Mouse (Mus musculus) WW6 (cell line): ENCODE results near the gene Gas2l1.
"Not testable (repeated sequence)": the region's sequence is repeated elsewhere in the genome, so short reads cannot be mapped to it uniquely, and the experiment has no call there.

Source experiments
- DNase-seq: peaks from one replicate; pipeline ENCODE4 v3.0.0-alpha.2; 2013; ENCODE audit warnings: low read depth, low spot score

The Gas2l1 gene

DNA sequence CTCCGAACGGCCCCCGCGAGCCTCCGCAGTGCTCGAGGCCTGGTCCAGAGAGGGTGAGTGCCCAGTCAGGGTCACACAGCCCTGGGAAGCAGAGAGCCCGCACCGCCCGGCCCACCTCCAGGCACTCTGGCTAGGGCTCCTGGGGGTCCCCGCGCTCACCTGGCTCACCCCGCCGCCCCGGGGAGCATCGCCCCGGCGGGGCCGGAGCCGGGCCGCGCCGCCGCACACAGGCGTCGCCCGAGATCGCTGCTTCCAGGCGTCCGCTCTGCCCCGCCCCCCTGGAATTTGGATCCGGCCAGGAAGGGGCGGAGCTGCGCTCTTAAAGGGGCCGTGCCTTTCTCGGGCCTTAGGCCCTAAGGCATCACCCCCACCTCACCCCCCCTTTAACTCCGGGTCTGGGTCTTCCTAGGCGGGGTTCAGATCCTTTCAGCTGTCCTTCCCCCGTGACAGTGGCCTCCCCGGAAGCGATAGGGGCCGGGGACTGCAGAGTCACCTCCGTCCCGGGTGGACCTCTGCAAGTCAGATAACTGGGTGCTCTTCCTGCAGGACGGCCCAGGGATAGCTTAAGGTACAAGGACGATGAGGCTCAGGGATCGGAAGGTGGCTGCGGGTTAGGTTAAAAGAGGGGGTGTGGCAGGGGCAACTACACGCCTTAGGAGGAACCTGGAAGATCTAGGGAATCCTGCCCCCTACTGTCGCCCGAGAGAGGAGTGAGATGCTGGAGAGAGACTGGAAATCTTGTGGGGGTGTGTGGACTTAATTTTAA lies at the start of gene Gas2l1:
TSS of gene Gas2l1 (minus strand) at position 272 of the 766 bp plus-strand sequence.
- DNase-seq, result peak; percentile 92

DNA sequence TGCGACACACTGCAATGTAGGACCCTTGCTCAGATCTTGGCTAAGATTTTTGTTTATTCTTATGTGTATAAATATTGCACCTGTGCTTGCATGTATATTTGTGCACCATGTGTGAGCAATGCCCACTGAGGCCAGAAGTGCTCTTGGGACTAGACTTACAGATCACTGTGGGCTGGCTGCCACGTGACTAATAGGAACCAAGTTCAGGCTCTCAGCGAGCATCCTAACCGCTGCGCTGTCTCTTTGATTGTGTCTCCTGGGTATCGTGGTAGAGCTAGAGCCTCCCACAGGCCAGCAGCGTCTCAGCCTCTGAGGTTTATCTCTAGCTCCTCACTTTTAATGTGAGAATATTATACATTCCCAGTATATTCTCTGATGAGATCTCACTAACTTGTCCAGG lies 48.5 kb upstream of the Gas2l1 start:
- no peak for DNase-seq

DNA sequence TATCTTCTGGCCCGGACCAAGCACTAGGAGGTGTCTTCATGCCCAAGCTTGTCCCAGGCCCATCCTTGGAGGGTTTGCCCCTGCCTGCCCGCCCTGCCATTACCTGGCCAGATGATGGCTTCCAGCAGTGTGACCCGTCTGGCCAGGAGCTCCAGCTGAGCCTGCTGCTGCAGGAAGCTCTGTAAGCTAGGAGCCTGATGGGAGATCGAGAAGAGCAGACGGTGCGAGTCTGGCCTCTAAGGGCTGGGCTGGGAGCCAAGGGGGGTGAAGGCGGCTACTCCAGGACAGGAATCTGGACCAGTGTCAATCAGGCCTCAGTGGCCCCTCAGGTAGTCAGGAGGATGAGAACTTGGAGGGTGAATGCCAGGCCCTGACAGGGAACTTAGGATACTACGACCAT lies 44.3 kb upstream of the Gas2l1 start:
- no peak for DNase-seq

DNA sequence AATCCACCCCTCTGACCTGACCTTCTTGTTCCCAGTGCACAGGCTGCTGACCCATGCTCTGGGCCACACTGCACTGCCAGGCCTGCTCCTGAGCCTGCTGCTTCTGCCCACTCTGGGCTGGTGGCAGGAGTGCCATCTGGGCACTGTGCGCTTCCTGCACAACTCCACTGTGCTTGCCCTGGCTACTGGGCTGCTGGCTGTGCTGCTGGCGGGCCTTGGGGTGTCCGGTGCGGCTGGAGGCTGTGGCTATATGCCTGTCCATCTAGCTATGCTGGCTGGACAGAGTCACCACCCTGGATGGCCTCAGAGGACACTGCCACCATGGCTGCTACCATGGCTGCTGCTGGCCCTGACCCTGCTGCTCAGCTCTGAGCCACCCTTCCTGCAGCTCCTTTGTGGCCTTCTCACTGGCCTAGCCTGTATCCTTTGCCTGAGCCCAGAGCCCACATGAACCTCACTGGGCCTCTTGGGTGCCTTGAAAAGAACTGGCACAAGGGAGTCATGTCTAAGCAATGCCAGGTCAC lies 38.9 kb upstream of the Gas2l1 start:
- DNase-seq, result no peak

DNA sequence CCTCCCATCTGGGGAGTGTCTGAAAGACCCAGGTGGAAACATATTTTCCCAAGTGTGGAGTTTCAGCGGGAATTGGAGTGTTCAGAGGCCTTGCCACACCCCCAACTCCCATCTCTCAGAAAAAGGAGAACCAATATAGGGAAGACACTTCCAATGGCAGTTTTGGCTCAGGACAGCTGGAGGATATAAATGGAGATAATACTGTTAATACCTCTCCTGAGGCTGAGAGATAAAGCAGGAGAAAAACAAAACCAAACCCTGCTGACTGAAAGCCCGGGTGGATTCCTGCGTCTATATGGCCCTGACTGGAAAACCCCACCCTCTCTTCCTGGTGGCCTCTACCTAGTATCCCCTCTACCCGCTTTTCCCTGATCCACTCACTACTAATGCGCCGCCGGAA lies 37.3 kb upstream of the Gas2l1 start:
- DNase-seq, result no peak

DNA sequence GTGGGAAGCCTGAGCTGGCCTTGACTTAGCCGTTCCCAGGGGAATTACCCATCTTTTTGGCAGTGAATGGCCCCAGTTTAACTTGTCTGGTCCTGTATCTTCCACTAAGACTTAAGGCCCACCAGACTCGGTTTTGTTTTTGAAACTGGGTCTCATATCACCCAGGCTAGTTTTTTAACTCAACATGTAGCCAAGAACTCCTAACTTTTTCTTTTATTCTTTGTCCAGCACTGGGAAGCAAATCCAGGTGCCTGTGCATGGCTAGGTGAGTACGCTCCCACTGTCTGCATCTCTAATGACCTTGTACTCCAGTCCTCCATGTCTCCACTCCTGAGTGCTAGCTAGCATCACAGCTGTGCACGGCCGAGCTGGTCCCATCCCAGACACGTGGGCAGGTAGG lies 36.5 kb upstream of the Gas2l1 start:
- no peak for DNase-seq

DNA sequence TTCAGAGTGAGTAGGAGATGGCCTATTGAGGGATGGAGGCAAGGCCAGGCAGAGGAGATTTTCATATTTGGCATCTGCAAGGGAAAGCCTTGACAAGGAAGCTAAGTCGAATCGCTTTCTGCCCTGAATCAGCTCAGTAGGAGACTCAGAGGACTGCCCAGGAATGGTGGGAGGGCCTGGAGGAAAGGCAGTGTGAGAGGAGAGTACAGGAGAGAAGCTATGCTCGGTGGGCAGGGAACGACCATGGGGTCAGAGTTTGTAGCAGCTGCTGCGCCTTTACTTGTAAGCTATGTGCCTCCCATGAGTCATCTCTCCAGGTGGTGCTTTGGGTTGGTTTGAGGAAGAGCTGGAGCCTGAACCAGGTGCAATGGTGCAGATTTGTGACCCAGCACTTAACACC lies 35.7 kb upstream of the Gas2l1 start:
- DNase-seq, result no peak

DNA sequence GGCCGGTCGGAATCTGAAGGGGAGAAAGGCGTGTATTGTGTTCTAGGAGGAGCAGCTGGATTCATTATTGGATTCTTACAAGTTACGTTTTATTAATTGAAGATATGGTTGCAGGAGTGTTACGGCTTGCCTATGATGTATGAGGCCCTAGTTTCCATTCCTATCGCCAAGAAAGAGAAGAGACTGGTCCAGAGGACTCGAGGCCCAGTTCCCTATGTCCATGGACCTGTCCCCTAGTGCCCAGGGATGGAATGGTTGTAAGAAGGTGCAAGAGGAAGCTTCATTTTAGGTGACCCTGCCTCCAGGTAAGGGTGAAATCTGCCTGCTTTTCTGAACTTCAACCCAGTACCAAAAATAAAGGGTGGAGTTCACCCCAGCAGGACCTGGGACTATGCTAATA lies 35.2 kb upstream of the Gas2l1 start:
- DNase-seq, result no peak

DNA sequence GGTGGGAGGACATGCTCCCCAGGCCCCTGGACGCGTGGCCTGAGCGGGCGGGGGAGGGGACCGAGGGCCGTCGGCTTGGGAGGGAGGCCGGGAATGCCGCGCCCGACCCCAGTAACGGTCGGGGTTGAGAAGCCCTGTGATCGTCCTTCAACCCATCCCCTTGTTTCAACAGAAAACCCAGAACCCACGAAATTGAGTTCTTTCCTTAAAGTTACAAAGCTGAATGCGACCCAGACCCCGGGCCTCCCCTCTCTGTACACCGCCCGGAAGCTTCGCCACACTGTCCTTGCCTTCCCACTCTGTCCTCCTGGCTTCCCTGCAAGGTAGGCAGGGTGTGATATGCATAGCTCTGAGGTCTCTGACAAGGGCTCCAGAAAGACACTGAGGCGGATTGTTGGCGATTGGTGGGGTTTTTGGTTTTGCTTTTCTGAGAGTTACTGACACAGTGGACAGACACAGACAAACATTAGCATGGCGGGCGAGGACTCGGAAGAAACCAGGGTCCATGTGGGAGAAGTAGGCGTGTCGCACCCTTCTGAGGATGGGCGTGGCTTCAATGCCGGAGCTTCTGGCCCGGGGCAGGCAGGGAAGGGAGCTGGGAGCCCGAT lies 34.6 kb upstream of the Gas2l1 start:
- peak; percentile 71 for DNase-seq

DNA sequence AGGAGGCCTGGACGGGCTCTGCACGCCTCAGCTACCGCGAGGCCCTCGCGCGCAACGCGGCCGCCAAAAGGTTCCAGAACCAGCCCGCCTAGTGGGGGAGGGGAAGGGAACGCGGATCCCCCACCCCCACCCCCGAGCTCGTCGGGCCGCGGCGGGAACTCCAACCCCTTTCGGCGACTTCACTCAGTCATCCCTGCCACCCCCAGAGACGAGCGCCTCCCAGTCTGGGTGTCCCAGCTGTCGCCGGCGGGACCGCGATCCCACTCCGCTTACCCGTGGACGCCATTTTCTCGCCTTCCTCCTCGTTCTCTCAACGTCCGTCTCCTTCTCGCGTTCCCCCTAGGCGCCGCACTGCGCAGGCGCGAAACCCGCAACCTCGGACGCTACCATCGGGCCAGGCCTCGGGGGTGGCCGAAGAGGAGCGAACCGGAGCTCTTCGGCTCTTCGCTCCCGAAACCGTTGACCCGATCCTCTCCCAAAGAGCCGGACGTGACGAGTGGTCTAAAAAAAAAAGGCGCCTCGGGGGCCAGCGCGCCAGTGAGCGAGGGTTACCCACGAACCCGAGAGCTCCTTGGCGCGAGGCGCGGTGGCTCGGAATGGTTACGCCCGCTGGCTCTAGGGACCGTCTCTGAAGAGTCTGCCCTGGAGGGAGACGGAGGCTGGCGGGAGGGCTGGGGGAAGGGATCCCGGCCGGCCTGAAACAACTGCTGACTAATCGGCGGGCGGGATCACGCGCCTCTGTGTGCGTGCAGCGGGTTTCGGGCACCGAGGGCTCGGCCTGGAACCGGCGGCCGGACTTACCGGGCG lies 33.8 kb upstream of the Gas2l1 start, which contains the start of the genes Rhbdd3 and Ewsr1:
TSS of gene Rhbdd3 (plus strand) at position 191 of the 807 bp plus-strand sequence.
TSS of gene Ewsr1 (minus strand) at position 531 of the 807 bp plus-strand sequence.
- peak; percentile 96 for DNase-seq

DNA sequence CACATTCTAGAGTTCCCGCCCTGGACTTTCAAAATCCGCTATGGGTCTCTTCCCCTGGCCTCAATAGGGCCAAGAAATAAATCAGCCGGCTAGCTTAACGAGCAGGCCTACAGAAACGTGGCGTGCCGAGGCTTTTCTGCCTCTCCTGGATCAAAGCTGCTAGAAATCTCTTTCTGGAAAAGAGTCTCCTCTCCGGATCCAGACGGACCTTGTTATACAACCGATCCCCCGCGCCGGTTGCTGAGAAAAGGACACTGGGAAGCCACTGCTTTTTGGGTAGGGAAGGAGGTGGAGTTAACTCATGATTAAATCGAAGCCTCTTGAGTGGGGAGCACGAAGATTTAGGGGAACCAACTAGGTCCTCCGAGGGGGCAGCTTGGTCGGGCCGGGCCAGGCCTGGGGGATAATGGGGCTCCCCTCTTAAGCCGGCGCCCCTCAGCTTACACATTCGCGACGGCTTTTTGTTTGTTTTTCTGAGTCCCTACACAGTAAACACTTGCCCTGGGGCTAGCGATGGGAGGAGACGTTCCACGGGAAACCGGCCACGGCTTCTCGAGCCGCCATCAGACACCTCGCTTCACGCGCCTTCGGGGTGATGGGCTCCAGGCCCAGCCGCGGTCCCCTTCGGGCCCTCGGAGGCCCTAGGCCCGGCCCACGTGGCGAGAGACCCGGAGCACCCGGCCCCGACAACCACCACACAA lies 33.1 kb upstream of the Gas2l1 start:
- DNase-seq, result no peak

DNA sequence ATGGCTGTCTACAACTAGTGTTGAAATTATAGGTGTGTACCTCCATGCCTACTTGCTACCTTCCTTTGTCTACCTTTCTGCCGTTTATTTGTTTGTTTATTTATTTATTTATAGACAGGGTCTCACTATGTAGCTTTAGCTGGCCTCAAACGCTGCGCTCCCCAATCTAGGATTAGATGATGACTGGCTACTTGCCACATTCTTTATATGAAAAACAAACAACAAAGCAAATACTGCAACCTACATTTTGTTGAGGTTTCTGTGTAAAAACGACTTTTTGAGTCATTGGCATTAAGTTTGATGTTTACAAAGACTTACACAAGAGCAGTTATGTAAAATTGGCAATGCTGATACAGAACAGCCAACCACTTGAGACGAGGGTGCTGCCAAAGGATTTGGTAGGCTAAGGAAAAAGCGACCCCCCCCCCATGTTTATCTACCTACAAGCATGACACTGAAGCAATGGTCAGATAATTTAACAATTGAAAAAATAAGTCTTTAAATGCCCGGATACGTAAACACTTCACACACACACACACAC lies 31.4 kb upstream of the Gas2l1 start:
- DNase-seq, result no peak

DNA sequence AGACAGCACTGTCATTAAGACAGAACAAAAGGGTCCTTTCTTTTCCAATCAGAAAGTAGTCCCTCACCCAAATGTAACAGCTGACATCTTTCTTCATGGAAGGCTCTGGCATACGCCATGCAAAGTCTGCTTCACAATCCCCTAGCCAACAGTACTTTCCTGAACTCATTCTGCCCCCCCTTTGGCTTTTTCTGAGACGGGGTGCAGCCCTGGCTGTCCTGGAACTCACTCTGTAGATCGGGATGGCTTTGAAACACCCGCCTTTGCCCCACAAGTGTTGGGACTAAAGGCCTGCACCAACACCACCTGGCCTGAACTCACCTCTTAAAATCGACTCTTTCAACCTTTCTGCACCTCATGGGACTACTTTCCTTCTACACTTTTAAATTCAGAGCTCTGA lies 30.8 kb upstream of the Gas2l1 start:
- DNase-seq, result no peak

DNA sequence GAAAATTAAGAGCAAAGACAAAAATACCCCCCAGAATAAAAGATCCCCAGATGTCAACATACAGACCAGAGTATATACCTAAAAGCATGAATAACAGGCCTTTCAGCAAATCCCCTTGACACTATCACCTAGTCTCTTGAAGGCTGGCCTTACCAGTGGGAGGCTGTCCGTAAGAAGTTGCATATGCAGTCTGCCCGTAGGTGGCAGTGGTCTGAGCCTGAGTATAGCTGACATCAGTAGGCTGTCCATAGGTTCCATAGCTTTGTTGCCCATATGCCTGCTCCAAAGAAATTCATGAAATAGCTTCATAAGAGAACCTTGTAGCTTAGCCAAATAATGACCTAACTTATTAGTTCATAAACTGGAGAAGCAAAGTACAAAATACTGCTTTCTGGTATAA lies 26.6 kb upstream of the Gas2l1 start:
- no peak for DNase-seq

DNA sequence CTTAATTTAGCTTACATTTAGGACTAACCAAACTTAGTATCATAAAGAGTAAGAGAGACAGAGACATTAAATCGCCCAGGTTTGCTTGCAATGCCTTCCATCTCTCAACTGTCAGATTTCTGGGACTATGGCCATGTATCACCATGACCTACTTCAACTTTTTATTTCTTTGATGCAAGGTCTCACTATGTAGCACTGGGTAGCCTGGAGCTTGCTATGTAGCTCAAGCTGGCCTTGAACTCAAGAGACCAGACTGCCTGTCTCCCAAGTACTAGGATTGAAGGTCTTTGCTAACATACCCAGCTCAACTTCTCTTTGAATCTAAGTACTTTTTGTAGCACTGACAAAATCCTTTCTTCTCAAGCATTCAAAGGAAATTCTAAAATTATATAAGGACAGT lies 24.0 kb upstream of the Gas2l1 start:
- no peak for DNase-seq

DNA sequence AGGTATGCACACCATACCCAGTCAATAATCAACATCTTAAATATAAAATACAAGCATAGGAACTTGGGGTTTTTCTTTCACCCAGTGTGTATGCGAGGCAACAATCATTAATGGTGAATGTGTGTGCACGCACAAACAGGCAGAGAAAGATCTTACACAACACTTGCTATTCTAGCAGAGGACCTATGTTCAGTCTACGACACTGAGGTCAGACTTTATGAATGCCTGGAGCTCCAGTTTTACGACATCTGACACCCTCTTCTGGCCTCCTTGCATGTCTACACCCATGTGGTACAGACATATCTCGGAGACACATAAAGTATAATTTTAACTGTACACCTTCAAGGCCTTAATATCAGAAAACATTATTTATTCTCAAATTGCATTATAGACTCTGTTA lies 11.7 kb upstream of the Gas2l1 start:
- DNase-seq, result not testable (repeated sequence)

DNA sequence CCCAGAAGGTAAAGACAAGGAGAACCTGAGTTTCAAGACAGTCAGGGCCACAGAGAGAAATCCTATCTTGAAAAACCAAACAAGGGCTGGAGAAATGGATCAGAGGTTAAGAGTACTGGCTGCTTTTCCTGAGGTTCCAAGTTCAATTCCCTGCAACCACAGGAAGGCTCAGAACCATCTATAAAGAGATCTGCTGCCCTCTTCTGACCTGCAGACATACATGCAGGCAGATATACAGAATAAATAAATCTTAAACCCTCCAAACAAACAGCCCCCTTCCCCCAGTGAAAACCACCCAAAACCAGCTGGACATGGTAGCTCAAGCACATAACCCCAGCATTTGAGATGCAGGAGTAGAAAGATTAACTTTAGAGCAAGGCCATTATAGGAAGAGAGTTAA lies 10.6 kb upstream of the Gas2l1 start:
- no peak for DNase-seq

DNA sequence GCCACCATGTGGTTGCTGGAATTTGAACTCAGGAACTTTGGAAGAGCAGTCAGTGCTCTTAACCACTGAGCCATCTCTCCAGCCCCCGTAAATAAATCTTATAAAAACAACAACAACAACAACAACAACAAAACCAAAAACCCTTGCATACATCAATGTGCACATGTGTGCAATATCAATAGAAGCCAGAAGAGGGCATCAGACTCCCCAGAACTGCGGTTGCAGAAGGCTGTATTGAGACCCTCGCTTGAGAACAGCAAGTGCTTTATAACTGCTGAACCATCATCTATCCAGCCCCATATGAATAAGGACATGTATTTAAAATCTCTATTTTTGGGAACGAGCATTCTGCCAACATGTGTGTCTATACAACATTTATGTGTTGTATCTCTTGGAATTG lies 9.8 kb upstream of the Gas2l1 start:
- no peak for DNase-seq

DNA sequence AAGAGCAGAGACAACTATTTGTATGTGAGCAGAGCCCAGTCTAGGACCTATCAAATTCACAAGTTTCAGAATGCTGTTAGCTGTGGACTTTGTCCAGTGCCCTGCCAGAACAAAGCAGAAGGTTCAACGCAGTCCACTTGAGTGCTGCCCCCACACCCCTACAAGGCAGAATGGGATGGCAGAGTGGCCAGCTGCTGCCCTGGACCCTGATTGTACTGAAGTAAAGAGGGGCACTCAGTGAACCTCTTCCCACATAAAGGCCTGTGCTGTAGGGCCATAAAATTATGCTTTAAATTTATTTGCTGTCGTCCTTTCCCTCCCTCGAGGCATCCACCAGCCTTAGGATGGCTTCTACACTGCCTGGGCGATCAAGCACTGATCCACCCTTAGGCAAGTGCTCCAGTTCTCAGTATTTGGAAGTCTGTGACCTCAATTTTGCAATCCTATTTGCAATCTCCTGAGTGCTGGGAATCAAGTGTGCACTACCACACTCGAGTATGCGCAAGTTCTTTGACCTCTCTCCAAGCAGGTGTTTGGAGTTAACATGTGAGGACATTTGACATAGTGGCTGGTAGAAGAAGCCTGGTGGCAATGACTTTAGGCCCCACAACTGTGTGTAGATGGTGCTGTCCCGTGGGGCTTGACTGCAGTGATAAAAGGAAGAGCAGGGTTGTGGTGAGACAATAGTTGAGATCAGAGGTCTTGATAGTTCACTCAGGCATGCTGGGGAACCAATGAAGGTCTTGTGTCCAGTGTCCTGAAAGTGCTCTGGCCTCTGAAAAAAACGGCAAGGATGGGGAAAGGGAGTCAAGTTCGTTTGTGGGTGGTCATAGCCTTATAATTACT lies 3.2 kb upstream of the Gas2l1 start:
- no peak for DNase-seq

DNA sequence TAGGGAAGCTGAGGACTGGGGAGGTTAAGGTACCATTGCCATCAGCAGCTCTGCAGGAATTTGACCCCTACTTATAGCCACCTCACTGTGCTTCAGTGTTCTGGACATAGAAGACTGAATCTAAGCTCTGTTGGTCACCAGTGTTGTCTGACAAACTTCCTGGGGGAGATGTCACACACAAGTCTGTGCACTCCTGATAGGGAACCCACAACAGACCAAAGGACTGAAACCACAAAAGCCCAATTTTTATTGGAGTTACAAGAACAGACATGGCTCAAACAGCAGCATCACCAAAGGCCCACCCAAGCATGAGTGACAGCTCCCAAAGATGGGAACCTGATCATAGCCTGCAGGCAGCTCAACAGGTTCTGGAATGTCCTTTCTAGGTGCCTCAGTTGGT lies 1.9 kb upstream of the Gas2l1 start:
- DNase-seq, result no peak
